Mouse (Mus musculus): ENCODE results near the gene Vps29.

GRCm38 (mm10) chr5:122324608-122325431, 29.3 kb upstream of the Vps29 start:
- TF ChIP-seq CTCF (IDR thresholded peaks at IDR 0.05; ENCODE audit: low read depth, low read length), result no peak
- TF ChIP-seq POLR2A (IDR thresholded peaks at IDR 0.05; ENCODE audit: borderline replicate concordance, low read depth, low read length), result no peak
